Mouse (Mus musculus): ENCODE results near the gene Tnc.
"Not testable (repeated sequence)": the region's sequence is repeated elsewhere in the genome, so short reads cannot be mapped to it uniquely, and the experiment has no call there.

Tnc gene

GRCm38 (mm10) chr4:63961858-63962468, 84.9 kb downstream of the Tnc start:
- no peak for DNase-seq

GRCm38 (mm10) chr4:63958601-63959000, 88.2 kb downstream of the Tnc start:
- no peak for DNase-seq

GRCm38 (mm10) chr4:63950054-63950453, 96.8 kb downstream of the Tnc start:
- DNase-seq = no peak

- DNase-seq = not testable (repeated sequence)
These were observed 98.1 kb downstream of the Tnc start for GRCm38 (mm10) chr4:63948688-63949073.

DNA sequence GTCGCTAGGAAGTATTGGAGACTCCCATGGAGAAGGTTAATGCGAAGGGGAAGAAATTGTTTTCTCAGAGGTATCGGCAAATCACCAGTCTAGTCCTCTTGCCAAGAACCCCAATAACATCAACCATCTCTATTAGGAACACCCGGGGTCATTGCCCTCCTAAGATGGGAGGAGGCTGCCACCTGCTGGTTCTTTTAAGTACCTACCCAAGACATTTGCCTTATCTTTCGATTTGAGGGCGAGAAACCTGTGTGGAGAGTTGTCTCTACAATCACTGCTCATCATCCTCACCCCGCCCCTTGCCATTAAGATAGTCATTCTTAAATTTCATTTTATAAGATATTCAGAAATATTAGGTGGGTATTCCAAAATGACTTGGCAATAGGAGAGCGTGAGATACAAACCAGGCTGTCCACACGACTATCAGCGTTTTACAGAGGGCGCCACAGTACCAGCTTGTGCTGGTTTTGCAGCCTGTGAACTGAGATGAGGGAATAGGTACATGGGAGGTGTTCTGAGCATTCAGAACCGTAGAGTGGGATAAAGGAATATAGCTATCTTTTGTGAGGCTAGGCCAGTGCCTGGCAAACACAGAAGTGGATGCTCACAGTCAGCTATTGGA, 98.6 kb downstream of the Tnc start:
- DNase-seq = peak; percentile 71

- no peak for DNase-seq
These were observed 103.0 kb downstream of the Tnc start for GRCm38 (mm10) chr4:63943813-63944212.

- DNase-seq = no peak
These were observed 103.9 kb downstream of the Tnc start for GRCm38 (mm10) chr4:63942875-63943274.

DNA sequence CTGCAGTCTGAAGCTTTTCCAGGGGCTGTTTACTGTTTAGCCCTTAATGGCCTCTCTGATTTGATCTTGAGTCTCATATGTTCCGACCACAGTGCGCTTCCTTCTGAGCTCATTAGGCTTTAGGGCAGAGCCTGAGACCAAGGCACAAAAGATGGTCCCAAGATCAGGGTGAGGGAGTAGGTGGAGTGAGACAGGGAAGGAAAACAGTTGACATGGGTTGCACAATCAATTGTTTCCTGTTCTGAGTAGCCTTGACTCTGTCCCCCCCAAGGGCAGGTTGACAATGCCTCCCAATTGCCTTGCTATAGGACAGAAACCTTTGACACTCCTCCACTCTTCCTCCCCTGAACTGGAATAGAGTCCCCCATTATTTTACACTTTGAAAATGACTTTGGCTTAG, 105.4 kb downstream of the Tnc start:
- no peak for DNase-seq

GRCm38 (mm10) chr4:63939428-63939827, 107.4 kb downstream of the Tnc start:
- no peak for DNase-seq

DNA sequence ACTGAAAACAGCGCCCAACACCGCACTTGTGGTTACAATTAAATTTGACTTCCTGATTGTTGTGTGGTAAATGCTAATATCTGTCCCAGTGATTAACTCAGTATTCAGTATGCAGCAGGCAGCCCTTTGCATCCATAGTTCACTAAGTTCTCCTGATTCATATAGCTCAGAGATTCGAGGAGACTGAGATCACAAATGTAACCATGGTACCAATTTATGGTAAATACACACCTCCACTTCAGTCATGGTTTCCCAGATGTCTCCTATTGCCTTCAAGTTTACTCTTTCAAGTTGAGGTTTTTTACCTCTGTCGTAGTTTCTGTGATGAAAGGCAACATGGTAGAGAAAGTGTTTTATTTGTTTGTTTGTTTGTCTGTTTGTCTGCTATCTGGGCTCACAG, 110.9 kb downstream of the Tnc start:
- DNase-seq = no peak

DNA sequence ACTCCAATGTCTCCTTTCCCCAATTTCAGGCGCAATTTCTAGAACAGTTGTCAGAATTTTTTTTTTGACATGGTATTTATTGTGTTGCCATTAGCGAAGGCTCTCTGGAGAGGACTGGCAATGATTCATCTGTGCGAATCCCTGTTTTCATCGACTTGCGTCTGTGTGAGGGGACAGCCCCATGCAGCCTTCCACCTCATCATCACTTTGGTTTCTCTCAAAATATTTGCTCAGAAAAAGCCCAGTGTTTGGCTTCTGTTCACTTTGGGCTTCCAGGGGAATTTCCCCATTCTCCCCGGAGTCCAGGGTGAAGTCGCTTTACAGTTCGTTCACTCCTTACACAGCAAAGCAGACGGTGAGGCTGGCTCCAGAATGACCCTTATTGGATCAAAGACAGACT, 111.5 kb downstream of the Tnc start:
- no peak for DNase-seq

- DNase-seq = no peak
These were observed 116.0 kb downstream of the Tnc start for GRCm38 (mm10) chr4:63930863-63931262.

- no peak for DNase-seq
These were observed 117.3 kb downstream of the Tnc start for GRCm38 (mm10) chr4:63929490-63929889.

DNA sequence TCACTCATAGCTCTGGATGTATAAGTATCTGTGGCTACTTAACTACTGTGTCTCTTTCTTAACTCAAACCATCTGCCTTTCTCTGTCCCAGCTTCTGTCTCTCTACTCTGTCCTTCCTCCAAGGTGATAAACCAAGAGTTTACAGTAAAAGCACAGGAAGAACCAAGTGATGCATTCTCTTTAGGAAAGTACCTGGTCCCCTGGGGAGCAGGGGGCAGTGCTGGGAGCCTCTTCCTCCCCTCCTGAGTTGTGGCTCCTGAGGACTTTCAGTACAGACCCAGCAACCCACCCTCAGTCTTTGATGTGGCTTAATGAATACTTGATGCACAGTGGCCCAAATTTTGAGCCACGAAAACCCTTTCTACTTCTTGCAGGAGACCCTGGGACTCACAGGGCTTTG, 118.6 kb downstream of the Tnc start:
- no peak for DNase-seq

- no peak for DNase-seq
These were observed 129.6 kb downstream of the Tnc start for GRCm38 (mm10) chr4:63917181-63917580.

DNA sequence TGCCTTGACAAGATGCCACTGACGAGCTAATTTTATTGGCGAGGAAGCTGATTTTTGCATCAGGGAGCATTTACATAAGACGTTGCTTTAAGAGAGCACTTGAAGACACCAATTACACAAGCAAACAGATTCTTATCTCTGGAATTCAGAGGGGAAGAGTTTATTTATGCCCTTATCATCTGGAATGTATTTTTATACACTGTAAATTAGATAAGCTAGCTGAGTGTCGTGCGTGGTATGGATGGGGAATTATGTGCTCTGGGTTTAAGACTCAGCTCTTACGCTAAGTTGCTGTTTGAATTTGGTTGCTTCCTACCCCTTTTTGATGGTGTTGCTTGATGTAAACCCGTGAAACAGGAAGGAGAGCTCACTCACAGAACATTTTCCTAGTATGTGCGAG, 130.1 kb downstream of the Tnc start:
- no peak for DNase-seq

DNA sequence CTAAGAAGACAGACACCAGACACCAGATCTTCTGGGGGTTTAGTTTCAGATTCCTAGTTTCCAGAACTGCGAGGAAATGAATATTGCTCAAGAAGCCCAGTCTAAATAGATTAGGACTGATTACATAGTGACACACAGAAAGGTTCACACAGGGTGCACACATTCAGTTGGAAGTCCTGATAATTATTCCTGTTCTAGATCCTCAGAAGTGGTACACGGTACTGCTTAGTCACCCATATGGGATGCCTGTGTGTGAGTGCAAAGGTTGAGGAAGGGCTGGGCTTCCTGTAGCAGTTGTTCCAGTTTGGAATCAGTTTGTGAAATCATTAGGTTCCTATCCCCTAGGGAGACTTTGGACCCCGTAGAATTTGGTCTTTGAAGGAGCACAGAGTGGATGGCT, 130.5 kb downstream of the Tnc start:
- no peak for DNase-seq

All from thymus, postnatal 4 days (tissue).